Mouse (Mus musculus): ENCODE data around the gene BC030499.

- TF ChIP-seq CTCF (IDR thresholded peaks at IDR 0.05; ENCODE audit: insufficient read depth, low read length), result no peak
- TF ChIP-seq POLR2A (IDR thresholded peaks at IDR 0.05; ENCODE audit: borderline replicate concordance, extremely low read depth, low read depth, low read length), result peak; percentile 69; the same call in 1 of the 2 replicates
These were observed 29.0 kb upstream of the BC030499 start, which contains the start of gene 2610507B11Rik for GRCm38 (mm10) chr11:78261380-78262352.

Measured in lung, adult 2 months (tissue).